Mouse (Mus musculus) testis, postnatal 10 days (tissue): ENCODE measurements around the gene Trp53i13.
A peak's percentile ranks its signal among the peaks of the same experiment; 100 is the strongest.

Experiments used
- DNase-seq: peaks from one replicate; pipeline ENCODE4 v3.0.0; 2021; ENCODE audit warnings: low spot score

Gene Trp53i13

GRCm38 (mm10) chr11:77492311-77492871 is 23.4 kb downstream of the Trp53i13 start:
- no peak for DNase-seq

- DNase-seq, result peak; percentile 71
Measured at GRCm38 (mm10) chr11:77491502-77492291, 24.1 kb downstream of the Trp53i13 start.

- peak; percentile 96 for DNase-seq
Measured at GRCm38 (mm10) chr11:77491123-77491501, 24.7 kb downstream of the Trp53i13 start.

GRCm38 (mm10) chr11:77490451-77490850 is 25.3 kb downstream of the Trp53i13 start:
- DNase-seq, result no peak

- peak; percentile 82 for DNase-seq
Measured at GRCm38 (mm10) chr11:77489591-77490235, 26.1 kb downstream of the Trp53i13 start, which contains the start of gene Ankrd13b. Ankrd13b (minus strand) TSS chr11:77489678.

- no peak for DNase-seq
Measured at GRCm38 (mm10) chr11:77488771-77489581, 26.8 kb downstream of the Trp53i13 start.

- DNase-seq, result no peak
Measured at GRCm38 (mm10) chr11:77486798-77487197, 29.0 kb downstream of the Trp53i13 start.

GRCm38 (mm10) chr11:77485229-77485628 is 30.6 kb downstream of the Trp53i13 start:
- no peak for DNase-seq

- no peak for DNase-seq
Measured at GRCm38 (mm10) chr11:77483510-77484255, 32.1 kb downstream of the Trp53i13 start.

- no peak for DNase-seq
Measured at GRCm38 (mm10) chr11:77483043-77483442, 32.7 kb downstream of the Trp53i13 start.

GRCm38 (mm10) chr11:77476895-77477294 is 38.9 kb downstream of the Trp53i13 start:
- DNase-seq, result no peak

- no peak for DNase-seq
Measured at GRCm38 (mm10) chr11:77476216-77476615, 39.6 kb downstream of the Trp53i13 start.

- DNase-seq, result no peak
Measured at GRCm38 (mm10) chr11:77472775-77473174, 43.0 kb downstream of the Trp53i13 start.

- no peak for DNase-seq
Measured at GRCm38 (mm10) chr11:77471407-77471806, 44.4 kb downstream of the Trp53i13 start.

GRCm38 (mm10) chr11:77468397-77468796 is 47.4 kb downstream of the Trp53i13 start:
- DNase-seq, result no peak

- peak; percentile 89 for DNase-seq
Measured at GRCm38 (mm10) chr11:77467784-77468183, 48.0 kb downstream of the Trp53i13 start.

- peak; percentile 78 for DNase-seq
Measured at GRCm38 (mm10) chr11:77467157-77467556, 48.6 kb downstream of the Trp53i13 start.

- no peak for DNase-seq
Measured at GRCm38 (mm10) chr11:77466544-77466943, 49.2 kb downstream of the Trp53i13 start.

- no peak for DNase-seq
Measured at GRCm38 (mm10) chr11:77465111-77465510, 50.7 kb downstream of the Trp53i13 start.

GRCm38 (mm10) chr11:77464684-77465083 is 51.1 kb downstream of the Trp53i13 start:
- DNase-seq, result no peak

- DNase-seq, result no peak
Measured at GRCm38 (mm10) chr11:77463786-77464185, 52.0 kb downstream of the Trp53i13 start.

GRCm38 (mm10) chr11:77463101-77463445 is 52.7 kb downstream of the Trp53i13 start:
- DNase-seq, result no peak
